Mouse (Mus musculus): Measurements from ENCODE around the gene 2610507B11Rik.

DNA sequence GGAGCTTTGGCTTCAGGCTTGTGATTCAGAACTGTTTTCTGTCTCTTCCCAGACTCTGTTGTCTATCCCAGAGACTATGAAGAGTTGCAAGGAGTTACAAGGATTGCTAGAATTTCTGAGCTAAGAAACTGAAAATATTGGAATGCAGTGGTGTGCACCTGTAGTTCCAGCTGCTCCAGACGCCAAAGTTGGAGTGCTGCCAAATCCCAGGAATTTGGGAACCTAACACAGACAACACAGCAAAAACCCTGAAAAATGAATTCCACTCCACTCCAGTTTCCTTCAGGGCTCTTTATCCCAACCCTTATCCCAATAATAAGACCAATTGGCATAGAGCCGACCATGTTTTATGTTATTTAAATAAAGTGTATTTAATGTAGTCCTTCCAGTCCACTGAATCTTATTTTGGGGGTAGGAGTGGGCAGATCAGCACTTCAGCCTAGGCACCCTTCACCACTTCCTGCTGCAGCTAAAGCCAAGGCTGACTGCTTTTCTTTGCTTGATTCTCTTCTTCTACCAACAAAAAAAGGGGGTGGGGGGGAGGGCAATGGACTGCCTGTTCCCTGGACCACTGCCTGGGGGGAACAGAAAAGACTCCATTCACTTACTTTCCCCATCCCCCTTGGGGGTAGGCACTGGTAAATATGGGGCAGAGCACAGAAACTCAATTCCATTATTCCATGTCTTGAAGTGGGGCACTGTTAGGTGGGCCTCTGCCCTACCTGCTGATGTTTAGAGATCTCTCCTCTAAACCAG lies 60.7 kb downstream of the 2610507B11Rik start:
- TF ChIP-seq CTCF (IDR thresholded peaks at IDR 0.05) (no peak), EP300 (IDR thresholded peaks at IDR 0.05) (no peak)
